28 mouse cellular contexts compared by ENCODE assay signal in genomic region chr9:110855903-110856302, GRCm38 (mm10). TPM values are rescaled to one million over a fixed set of nuclear protein-coding genes. Genes with fewer than 3 reads are reported as not detected.
DNase-seq lines count a peak whose midpoint lies in the region; ATAC-seq and TF ChIP-seq lines count a peak whose summit lies in the region.
"Had no signal": no experiment of that assay in that cellular context is flagged by ENCODE, and none has a peak within 500 bp of the region (broad histone marks: within the 10 kb centered on the region; RNA-seq: fewer than 3 reads in every experiment).

No protein-coding gene starts in this region.

- H3K4me3 ChIP-seq in gastrocnemius, adult 2 months = no peak overlapping the region
- H3K4me3 ChIP-seq in kidney, embryonic 15.5 days (replicated peaks) = no peak overlapping the region
- H3K4me3 ChIP-seq: embryonic facial prominence, embryonic 10.5 days; embryonic facial prominence, embryonic 12.5 days; forebrain, embryonic 13.5 days; forebrain, embryonic 15.5 days had no signal

- H3K4me1 ChIP-seq in kidney, embryonic 15.5 days = peaks cover 8% of the 10 kb centered on the region

- intact Hi-C loops in gastrocnemius, adult 2 months (cut with DNase I) = no loop called here

- WGBS in kidney, embryonic 15.5 days = 68% methylated on average over 7 of the region's 7 CpGs

- no peak overlapping the region for H3K27ac ChIP-seq in gastrocnemius, adult 2 months
- no peak overlapping the region for H3K27ac ChIP-seq in kidney, embryonic 15.5 days
- H3K27ac ChIP-seq: embryonic facial prominence, embryonic 10.5 days; embryonic facial prominence, embryonic 12.5 days; forebrain, embryonic 13.5 days; forebrain, embryonic 15.5 days had no signal

- H3K9ac ChIP-seq in kidney, embryonic 15.5 days = no peak overlapping the region
- H3K9ac ChIP-seq: embryonic facial prominence, embryonic 12.5 days; forebrain, embryonic 13.5 days; forebrain, embryonic 15.5 days; forebrain, postnatal 0 days had no signal

- 0 out of 2 replicates have a peak, but pooled peaks have one; percentile 22 for ATAC-seq in kidney, embryonic 15.5 days (replicated peaks; ENCODE audit: low FRiP score)
- ATAC-seq: CD4-positive, CD25-positive, alpha-beta regulatory T cell, adult 4 months; forebrain, embryonic 13.5 days; forebrain, embryonic 15.5 days; forebrain, postnatal 0 days had no signal

- no peaks in the 10 kb centered on the region for H3K9me3 ChIP-seq in kidney, embryonic 15.5 days (replicated peaks)
- H3K9me3 ChIP-seq: embryonic facial prominence, embryonic 10.5 days; embryonic facial prominence, embryonic 12.5 days; forebrain, embryonic 13.5 days; forebrain, embryonic 15.5 days had no signal

- peaks cover 18% of the 10 kb centered on the region for H3K27me3 ChIP-seq in kidney, embryonic 15.5 days
- H3K27me3 ChIP-seq: CH12.LX had no signal

- DNase-seq in gastrocnemius, adult 2 months = peak; percentile 12
- no peak for DNase-seq in gastrocnemius, adult 8-10 months (ENCODE audit: low spot score in 2 of 2)
- DNase-seq in kidney, adult 18-20 months = no peak
- DNase-seq in ZHBTc4 (ENCODE audit: low read depth, low spot score) = peak; percentile 55
- DNase-seq in cerebellum, adult 9-10 months = no peak
- DNase-seq: adrenal gland, adult 2 months; adrenal gland, postnatal 10 days; adrenal gland, postnatal 25 days; B cell, adult 2 months; cerebellum, adult 11 months; cerebellum, adult 18-20 months; cerebellum, adult 8-10 months; cerebellum, postnatal 10 days; cerebellum, postnatal 25 days; forebrain, postnatal 0 days had no signal

- H3K36me3 ChIP-seq in kidney, embryonic 15.5 days = no peaks in the 10 kb centered on the region
- H3K36me3 ChIP-seq: embryonic facial prominence, embryonic 10.5 days; embryonic facial prominence, embryonic 12.5 days; forebrain, embryonic 15.5 days had no signal

- H3K4me2 ChIP-seq in kidney, embryonic 15.5 days = no peak overlapping the region
- H3K4me2 ChIP-seq: embryonic facial prominence, embryonic 12.5 days; forebrain, embryonic 13.5 days; forebrain, embryonic 15.5 days had no signal

- TF ChIP-seq CTCF in gastrocnemius, adult 2 months (IDR thresholded peaks at IDR 0.05) = no peak

RNA-seq across cellular contexts. Expression of gene Prss50, which starts 1.9 kb away (rescaled TPM):
- not detected for total RNA-seq in gastrocnemius, adult 2 months (2021)
- not detected for total RNA-seq in gastrocnemius, adult 8-10 months (2022)
- polyA plus RNA-seq in kidney, embryonic 15.5 days (2015; fragmentation: Nextera tagmentation; extraction: Ambion mirVana) = 0.40 and 0.90 TPM in 2 replicates
- total RNA-seq: adrenal gland, adult 2 months; adrenal gland, postnatal 25 days; CH12.LX; MEL had no signal
- polyA plus RNA-seq: adrenal gland, adult 2 months; CD4-positive, CD25-positive, alpha-beta regulatory T cell, adult 4 months; embryonic facial prominence, embryonic 14.5 days had no signal

RNA-seq across cellular contexts. Expression of gene Prss46, which starts 11.6 kb away (rescaled TPM):
- total RNA-seq in gastrocnemius, adult 2 months (2021) = not detected
- total RNA-seq in gastrocnemius, adult 8-10 months (2022) = not detected
- polyA plus RNA-seq in kidney, embryonic 15.5 days (2015; fragmentation: Nextera tagmentation; extraction: Ambion mirVana) = 0.13 TPM in 1 of 2 replicates, not detected in the other
- total RNA-seq: adrenal gland, adult 2 months; adrenal gland, postnatal 10 days; adrenal gland, postnatal 25 days; adrenal gland, postnatal 4 days; CH12.LX; forebrain, postnatal 0 days; MEL had no signal
- polyA plus RNA-seq: adrenal gland, adult 2 months; brain, embryonic 14.5 days; CD4-positive, CD25-positive, alpha-beta regulatory T cell, adult 4 months; cortical plate, adult 2 months; embryonic facial prominence, embryonic 10.5 days; embryonic facial prominence, embryonic 12.5 days; forebrain, embryonic 11.5 days; forebrain, embryonic 13.5 days; forebrain, embryonic 15.5 days had no signal

RNA-seq across cellular contexts. Expression of gene Prss45, which starts 21.5 kb away (rescaled TPM):
- not detected for total RNA-seq in gastrocnemius, adult 2 months (2021)
- not detected for total RNA-seq in gastrocnemius, adult 8-10 months (2022)
- not detected in 2 replicates for polyA plus RNA-seq in kidney, embryonic 15.5 days (2015; fragmentation: Nextera tagmentation; extraction: Ambion mirVana)
- total RNA-seq: adrenal gland, adult 2 months; adrenal gland, postnatal 10 days; adrenal gland, postnatal 25 days; adrenal gland, postnatal 4 days; CH12.LX; MEL had no signal
- polyA plus RNA-seq: adrenal gland, adult 2 months; brain, embryonic 14.5 days; CD4-positive, CD25-positive, alpha-beta regulatory T cell, adult 4 months; embryonic facial prominence, embryonic 10.5 days; embryonic facial prominence, embryonic 12.5 days; embryonic facial prominence, embryonic 14.5 days; forebrain, embryonic 11.5 days; forebrain, embryonic 13.5 days; forebrain, embryonic 15.5 days; forebrain, postnatal 0 days had no signal

RNA-seq across cellular contexts. Expression of gene Als2cl, which starts 23.8 kb away (rescaled TPM):
- 1 to 10 TPM; 3.7 to 7.5 TPM for total RNA-seq in gastrocnemius, adult 2 months (2021)
- 1 to 10 TPM; 2.6 to 3.2 (median 2.9) TPM for total RNA-seq in gastrocnemius, adult 8-10 months (2022)
- 4.1 and 5.3 TPM in 2 replicates for polyA plus RNA-seq in kidney, embryonic 15.5 days (2015; fragmentation: Nextera tagmentation; extraction: Ambion mirVana)
- total RNA-seq: MEL had no signal

RNA-seq across cellular contexts. Expression of gene Tmie, which starts 24.0 kb away (rescaled TPM):
- under 1 TPM; 0.41 to 0.70 TPM for total RNA-seq in gastrocnemius, adult 2 months (2021)
- under 1 TPM; 0.41 to 0.81 (median 0.64) TPM for total RNA-seq in gastrocnemius, adult 8-10 months (2022)
- polyA plus RNA-seq in kidney, embryonic 15.5 days (2015; fragmentation: Nextera tagmentation; extraction: Ambion mirVana) = 1.3 and 1.8 TPM in 2 replicates
- total RNA-seq: CH12.LX, MEL had no signal

Comparison
In these comparisons a context has a peak if more than half of its experiments do, and no peak if none do; other contexts are left out.
1. DNase-seq: peak in gastrocnemius, adult 2 months (single experiment) and ZHBTc4 (single experiment); none in gastrocnemius, adult 8-10 months (0 of 2), kidney, adult 18-20 months (single experiment) and cerebellum, adult 9-10 months (single experiment).